Mouse (Mus musculus): ENCODE data around the gene Babam2. TPM values are rescaled to one million over a fixed set of nuclear protein-coding genes. Genes with fewer than 3 reads are reported as not detected.
"Not testable (repeated sequence)": the region's sequence is repeated elsewhere in the genome, so short reads cannot be mapped to it uniquely, and the experiment has no call there.

The Babam2 gene
- polyA plus RNA-seq, 1 experiment from 2014 or later = 35.7 TPM

DNA sequence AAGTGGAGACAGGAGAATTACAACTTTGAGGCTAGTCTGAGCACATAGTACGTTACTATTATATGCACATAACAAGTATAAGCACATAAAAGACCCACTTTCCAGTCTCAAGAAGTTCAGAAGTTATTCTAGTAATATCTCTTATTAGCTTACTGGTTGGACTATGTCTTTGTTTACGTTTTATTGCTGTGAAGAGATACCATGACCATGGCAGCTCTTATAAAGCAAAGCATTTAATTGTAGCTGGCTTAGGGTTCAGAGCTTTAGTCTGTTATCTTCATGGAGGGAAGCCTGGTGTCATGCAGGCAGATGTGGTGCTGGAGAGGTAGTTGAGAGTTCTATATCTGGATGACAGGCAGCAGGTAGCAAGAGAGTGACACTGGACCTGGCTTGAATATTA is 68.3 kb downstream of the Babam2 start:
- 92% methylated on average over 2 of the region's 2 CpGs for WGBS
- no peaks in the 10 kb centered on the region for H3K36me3 ChIP-seq

DNA sequence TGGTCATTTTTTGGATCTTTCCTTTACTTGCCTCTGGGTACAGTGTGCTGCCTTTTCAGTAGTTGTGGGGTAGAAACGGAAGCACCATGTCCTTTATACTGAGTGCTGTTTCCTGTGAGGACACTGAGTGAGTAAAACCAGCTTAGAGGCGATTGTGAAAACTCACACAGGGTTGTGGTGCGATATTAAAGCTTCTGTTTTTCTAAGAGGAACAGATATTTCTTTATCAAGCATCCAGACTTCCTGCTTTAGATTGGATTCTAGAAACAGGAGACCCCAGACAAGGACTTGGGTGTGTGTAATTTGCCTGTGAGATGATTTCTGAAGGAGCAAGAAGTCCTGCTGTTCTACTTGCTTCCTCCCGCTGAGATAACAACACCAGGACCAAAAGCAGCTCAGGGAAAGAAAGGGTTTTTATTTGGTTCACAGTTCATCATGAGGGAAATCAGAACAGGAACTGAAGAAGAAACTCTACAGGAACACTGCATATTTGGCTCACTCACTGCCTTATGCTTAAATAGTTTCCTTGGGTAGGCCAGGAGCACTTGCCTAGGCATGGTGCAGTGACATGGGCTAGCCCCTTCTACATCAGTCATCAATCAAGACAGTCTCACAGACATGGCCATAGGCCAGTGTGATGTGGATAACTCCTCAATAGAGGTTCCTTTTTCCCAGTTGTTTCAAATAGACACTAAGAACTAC is 69.5 kb downstream of the Babam2 start:
- WGBS = 65% methylated on average over 4 of the region's 4 CpGs
- no peak for DNase-seq (ENCODE audit: low spot score)
- H3K36me3 ChIP-seq = no peaks in the 10 kb centered on the region
- H3K4me1 ChIP-seq = no peaks in the 10 kb centered on the region; the same call in 1 of the 2 replicates
- no peaks in the 10 kb centered on the region for H3K27me3 ChIP-seq (ENCODE audit: low read depth, poor library complexity, severe bottlenecking)
- no peak overlapping the region for H3K4me3 ChIP-seq
- no peak overlapping the region for H3K27ac ChIP-seq
- H3K9me3 ChIP-seq (replicated peaks) = no peaks in the 10 kb centered on the region

More for the DNA sequence above, 68.3 kb downstream of the Babam2 start:
- H3K27ac ChIP-seq = no peak overlapping the region
- H3K4me3 ChIP-seq = no peak overlapping the region
- no peaks in the 10 kb centered on the region for H3K27me3 ChIP-seq (ENCODE audit: low read depth, poor library complexity, severe bottlenecking)
- no peaks in the 10 kb centered on the region for H3K9me3 ChIP-seq (replicated peaks)
- DNase-seq (ENCODE audit: low spot score) = no peak
- no peaks in the 10 kb centered on the region; the same call in 1 of the 2 replicates for H3K4me1 ChIP-seq

DNA sequence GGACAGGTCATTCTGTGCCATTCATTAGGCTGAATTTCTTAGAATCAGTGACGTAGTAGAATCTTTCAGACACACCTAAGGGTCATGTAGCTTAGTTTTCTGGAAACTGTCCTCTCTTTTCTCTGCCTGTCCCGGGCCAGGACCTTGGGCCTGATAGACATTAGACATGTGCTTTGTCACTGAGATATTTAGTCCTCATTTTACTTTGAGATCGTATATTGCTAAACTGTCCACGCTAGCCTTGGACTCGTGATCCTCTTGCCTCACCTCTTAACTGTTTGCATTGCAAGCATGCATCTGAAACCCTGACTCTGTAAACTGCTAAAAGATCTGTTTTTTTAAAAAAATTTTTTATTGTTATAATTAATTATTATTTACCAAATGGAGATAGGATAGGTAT is 74.0 kb downstream of the Babam2 start:
- no peaks in the 10 kb centered on the region; the same call in 1 of the 2 replicates for H3K4me1 ChIP-seq
- H3K27me3 ChIP-seq (ENCODE audit: low read depth, poor library complexity, severe bottlenecking) = no peaks in the 10 kb centered on the region
- WGBS = 93% methylated on average over 5 of the region's 5 CpGs
- no peaks in the 10 kb centered on the region for H3K9me3 ChIP-seq (replicated peaks)
- no peaks in the 10 kb centered on the region for H3K36me3 ChIP-seq
- DNase-seq (ENCODE audit: low spot score) = no peak
- H3K4me3 ChIP-seq = no peak overlapping the region
- H3K27ac ChIP-seq = no peak overlapping the region

DNA sequence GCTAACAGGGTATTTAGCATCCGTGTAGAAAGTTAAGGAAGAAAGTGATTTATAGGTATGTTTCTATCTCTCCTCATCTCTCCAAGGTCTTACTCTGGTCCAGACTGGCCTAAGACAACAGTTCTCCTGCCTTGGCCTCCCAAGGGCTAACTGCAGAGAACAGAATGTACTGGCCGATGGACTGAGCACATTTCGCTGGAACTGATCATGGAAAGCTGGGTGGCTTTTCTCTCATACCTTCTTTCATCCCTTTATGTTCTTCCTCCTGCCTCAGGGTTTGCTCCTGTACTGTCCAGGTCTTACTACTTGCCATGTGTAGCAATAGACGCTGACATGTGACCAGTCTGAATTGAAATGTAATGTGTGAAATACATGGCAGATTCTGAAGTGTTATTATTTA is 74.4 kb downstream of the Babam2 start:
- Histone ChIP-seq H3K9me3 (replicated peaks) (no peaks in the 10 kb centered on the region), H3K36me3 (no peaks in the 10 kb centered on the region), H3K4me1 (no peaks in the 10 kb centered on the region; the same call in 1 of the 2 replicates), H3K4me3 (no peak overlapping the region), H3K27me3 (ENCODE audit: low read depth, poor library complexity, severe bottlenecking) (no peaks in the 10 kb centered on the region), H3K27ac (no peak overlapping the region)
- WGBS = 95% methylated on average over 4 of the region's 4 CpGs
- DNase-seq (ENCODE audit: low spot score) = no peak

DNA sequence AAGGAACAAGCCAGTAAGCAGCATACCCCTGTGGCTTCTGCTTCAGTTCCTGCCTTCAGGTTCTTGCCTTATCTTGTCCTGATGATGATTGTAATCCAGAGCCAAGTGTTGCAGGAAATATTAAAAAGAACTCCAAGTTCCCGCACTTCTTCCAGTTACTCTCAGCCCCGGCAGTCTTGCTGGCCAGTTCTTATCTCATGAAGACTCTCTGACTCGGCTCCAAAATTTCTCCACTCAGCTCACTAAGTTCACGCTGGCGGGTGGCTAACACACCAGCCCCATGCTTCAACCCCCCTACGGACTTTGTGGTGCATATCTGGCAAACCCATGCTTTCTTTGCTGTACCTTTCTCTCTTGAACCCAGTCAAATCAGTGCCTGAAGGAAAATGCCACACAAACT is 77.5 kb downstream of the Babam2 start:
- WGBS = 94% methylated on average over 6 of the region's 6 CpGs
- H3K36me3 ChIP-seq = no peaks in the 10 kb centered on the region
- no peak for DNase-seq (ENCODE audit: low spot score)
- no peaks in the 10 kb centered on the region for H3K9me3 ChIP-seq (replicated peaks)
- H3K27ac ChIP-seq = no peak overlapping the region
- H3K27me3 ChIP-seq (ENCODE audit: low read depth, poor library complexity, severe bottlenecking) = no peaks in the 10 kb centered on the region
- no peak overlapping the region for H3K4me3 ChIP-seq
- no peaks in the 10 kb centered on the region for H3K4me1 ChIP-seq

DNA sequence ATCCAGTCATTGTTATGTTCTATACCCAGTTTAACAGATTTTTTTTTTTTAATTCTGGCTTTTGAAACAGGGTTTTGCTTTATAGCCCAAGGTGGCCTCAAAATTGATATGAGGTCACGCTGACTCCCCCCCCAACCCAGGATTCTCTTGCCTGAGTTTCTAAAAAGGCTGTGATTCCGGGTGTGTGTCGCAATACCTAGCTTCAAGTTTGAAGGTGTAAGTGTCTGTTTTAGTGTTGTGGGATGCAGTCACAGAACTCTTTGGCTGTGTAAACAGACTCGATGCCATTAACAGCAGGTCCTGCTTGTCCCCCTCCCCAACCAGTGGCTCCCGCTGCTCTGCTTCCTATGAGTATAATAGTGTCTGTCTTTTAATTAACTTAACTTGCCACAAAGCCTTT is 84.1 kb downstream of the Babam2 start:
- Histone ChIP-seq H3K4me1 (peaks cover 15% of the 10 kb centered on the region), H3K9me3 (replicated peaks) (no peaks in the 10 kb centered on the region), H3K36me3 (no peaks in the 10 kb centered on the region), H3K4me3 (no peak overlapping the region), H3K27me3 (ENCODE audit: low read depth, poor library complexity, severe bottlenecking) (no peaks in the 10 kb centered on the region), H3K27ac (no peak overlapping the region)
- WGBS = 87% methylated on average over 5 of the region's 5 CpGs
- no peak for DNase-seq (ENCODE audit: low spot score)

DNA sequence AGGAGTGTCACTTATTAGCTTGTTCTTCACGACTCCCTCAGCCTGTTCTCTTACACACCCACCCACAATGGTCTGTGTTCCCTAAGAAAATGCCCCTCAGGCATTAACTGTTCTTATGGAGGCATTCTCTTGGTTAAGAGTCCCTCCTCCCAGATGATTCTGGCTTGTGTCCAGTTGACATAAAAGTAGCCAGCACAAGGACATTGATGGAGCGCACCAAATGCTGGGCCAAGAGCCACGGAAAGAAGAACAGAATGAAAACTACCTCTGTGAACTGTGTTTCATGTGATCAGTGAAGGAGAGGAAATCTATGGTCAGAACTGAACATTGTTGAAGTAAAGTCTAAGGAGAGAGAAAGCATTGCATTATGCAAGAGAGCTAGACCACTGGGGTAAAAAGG is 89.7 kb downstream of the Babam2 start:
- 86% methylated on average over 3 of the region's 3 CpGs for WGBS

DNA sequence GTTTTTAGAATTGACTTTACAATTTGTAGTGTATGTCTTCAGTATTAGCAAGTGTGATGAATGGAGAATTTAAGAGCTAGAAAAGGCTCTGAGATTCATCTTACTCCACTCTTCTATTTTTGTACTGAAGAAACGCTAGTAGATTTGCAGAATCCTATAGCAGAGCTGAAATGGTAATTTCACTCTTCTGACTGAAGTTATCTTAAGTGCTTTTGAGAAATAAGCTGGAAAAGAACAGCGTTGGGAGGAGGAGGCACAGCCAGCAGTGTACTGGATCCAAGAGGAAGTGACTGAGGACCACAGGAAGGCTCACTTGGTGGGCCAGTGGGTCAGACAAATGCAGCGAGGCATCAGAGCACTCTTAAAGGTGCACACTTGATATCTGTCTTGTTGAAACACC is 90.1 kb downstream of the Babam2 start:
- Histone ChIP-seq H3K36me3 (no peaks in the 10 kb centered on the region), H3K27me3 (ENCODE audit: low read depth, poor library complexity, severe bottlenecking) (no peaks in the 10 kb centered on the region), H3K4me3 (no peak overlapping the region), H3K4me1 (peaks cover 15% of the 10 kb centered on the region), H3K27ac (no peak overlapping the region), H3K9me3 (replicated peaks) (no peaks in the 10 kb centered on the region)
- WGBS = 86% methylated on average over 3 of the region's 3 CpGs
- DNase-seq (ENCODE audit: low spot score) = no peak

More for the DNA sequence above, 89.7 kb downstream of the Babam2 start:
- Histone ChIP-seq H3K4me3 (no peak overlapping the region), H3K27me3 (ENCODE audit: low read depth, poor library complexity, severe bottlenecking) (no peaks in the 10 kb centered on the region), H3K36me3 (no peaks in the 10 kb centered on the region), H3K27ac (no peak overlapping the region), H3K4me1 (peaks cover 15% of the 10 kb centered on the region), H3K9me3 (replicated peaks) (no peaks in the 10 kb centered on the region)
- no peak for DNase-seq (ENCODE audit: low spot score)

DNA sequence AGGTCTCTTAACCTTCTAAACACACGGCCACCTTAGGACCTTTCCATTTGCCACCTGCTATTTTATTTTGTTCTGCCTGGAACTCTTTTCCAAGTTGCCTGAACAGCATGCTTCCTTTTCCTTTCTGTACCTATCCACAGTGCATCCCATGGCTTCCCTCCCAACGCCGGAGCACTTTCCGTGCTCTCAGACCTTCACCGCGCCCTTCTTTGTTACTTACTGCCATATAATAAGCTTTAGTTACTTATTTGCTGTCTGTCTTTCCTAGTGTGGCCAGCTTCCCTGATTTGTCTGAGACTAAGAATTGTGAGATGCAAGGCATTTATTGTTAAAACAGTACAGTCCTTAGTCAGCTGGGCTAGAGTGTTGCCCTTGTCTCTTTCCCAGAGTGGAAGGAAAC is 94.9 kb downstream of the Babam2 start:
- no peaks in the 10 kb centered on the region for H3K27me3 ChIP-seq (ENCODE audit: low read depth, poor library complexity, severe bottlenecking)
- no peak for DNase-seq (ENCODE audit: low spot score)
- no peak overlapping the region for H3K27ac ChIP-seq
- H3K4me3 ChIP-seq = no peak overlapping the region
- no peaks in the 10 kb centered on the region for H3K4me1 ChIP-seq
- WGBS = 91% methylated on average over 6 of the region's 6 CpGs
- no peaks in the 10 kb centered on the region for H3K36me3 ChIP-seq
- H3K9me3 ChIP-seq (replicated peaks) = no peaks in the 10 kb centered on the region

DNA sequence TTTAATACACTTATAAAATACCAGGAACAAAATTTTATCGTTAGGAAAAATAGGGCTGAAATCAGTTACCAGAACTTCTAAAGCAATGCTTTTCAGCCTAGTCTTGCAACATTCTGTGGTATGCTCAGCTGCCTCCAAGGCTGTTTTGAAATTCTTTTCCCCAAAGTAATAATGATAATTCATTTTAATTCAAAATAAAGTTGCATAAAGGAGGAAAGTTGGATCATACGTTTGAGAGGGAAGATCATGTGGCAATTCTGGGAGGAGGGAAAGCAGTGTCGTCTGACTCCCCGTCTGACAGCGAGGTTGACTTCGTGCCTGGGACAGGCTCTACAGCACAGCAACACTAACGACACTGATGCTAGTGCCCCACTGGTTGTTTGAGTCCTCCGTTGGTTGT is 95.4 kb downstream of the Babam2 start:
- Histone ChIP-seq H3K27ac (no peak overlapping the region), H3K4me1 (no peaks in the 10 kb centered on the region), H3K4me3 (no peak overlapping the region), H3K27me3 (ENCODE audit: low read depth, poor library complexity, severe bottlenecking) (no peaks in the 10 kb centered on the region), H3K36me3 (no peaks in the 10 kb centered on the region), H3K9me3 (replicated peaks) (no peaks in the 10 kb centered on the region)
- DNase-seq (ENCODE audit: low spot score) = no peak
- WGBS = 85% methylated on average over 8 of the region's 8 CpGs

DNA sequence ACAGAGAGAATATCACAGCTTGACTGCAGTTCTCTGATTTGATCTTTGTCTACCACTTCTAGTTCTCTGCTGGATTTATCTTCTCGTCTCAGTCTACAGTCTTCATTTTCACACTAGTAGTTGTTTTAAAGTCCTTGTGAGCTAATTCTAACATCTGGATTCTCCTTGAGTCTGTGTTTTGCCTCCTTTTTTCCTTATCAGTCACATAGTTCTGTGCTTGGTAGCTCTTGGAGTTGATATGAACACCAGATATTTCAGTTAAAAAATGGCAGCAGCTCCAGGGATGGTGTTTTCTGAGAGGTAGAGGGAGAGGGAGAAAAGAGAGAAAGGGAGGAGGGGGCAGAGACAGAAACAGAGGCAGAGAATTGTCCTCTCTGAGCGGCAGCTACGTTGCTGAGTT is 97.9 kb downstream of the Babam2 start:
- H3K4me3 ChIP-seq = no peak overlapping the region
- DNase-seq (ENCODE audit: low spot score) = no peak
- no peaks in the 10 kb centered on the region for H3K4me1 ChIP-seq
- WGBS = 85% methylated on average over 3 of the region's 3 CpGs
- H3K36me3 ChIP-seq = no peaks in the 10 kb centered on the region
- no peaks in the 10 kb centered on the region for H3K27me3 ChIP-seq (ENCODE audit: low read depth, poor library complexity, severe bottlenecking)
- H3K27ac ChIP-seq = no peak overlapping the region
- no peaks in the 10 kb centered on the region for H3K9me3 ChIP-seq (replicated peaks)

DNA sequence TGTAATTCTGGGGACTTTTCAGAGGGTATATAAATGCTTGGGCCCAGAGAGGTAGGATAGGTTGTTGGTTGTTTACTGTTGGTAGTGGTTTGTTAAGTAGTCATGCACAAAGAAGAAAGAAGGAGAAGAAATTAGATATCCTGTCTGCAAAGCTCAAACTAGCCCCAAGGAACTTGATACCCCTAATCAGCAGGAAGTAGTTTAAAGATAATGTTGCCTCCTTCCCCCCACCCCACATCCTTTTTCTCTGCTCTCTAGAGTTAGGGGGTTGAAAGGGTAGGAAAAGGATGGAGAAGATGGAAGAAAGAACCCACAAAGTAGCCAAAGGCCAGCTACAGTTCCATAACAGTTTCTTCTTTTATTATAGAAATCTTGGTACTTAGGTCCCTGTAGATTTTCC is 99.5 kb downstream of the Babam2 start:
- no peak for DNase-seq (ENCODE audit: low spot score)
- Histone ChIP-seq H3K27ac (no peak overlapping the region), H3K4me3 (no peak overlapping the region), H3K9me3 (replicated peaks) (no peaks in the 10 kb centered on the region), H3K27me3 (ENCODE audit: low read depth, poor library complexity, severe bottlenecking) (no peaks in the 10 kb centered on the region), H3K36me3 (no peaks in the 10 kb centered on the region), H3K4me1 (no peaks in the 10 kb centered on the region)

DNA sequence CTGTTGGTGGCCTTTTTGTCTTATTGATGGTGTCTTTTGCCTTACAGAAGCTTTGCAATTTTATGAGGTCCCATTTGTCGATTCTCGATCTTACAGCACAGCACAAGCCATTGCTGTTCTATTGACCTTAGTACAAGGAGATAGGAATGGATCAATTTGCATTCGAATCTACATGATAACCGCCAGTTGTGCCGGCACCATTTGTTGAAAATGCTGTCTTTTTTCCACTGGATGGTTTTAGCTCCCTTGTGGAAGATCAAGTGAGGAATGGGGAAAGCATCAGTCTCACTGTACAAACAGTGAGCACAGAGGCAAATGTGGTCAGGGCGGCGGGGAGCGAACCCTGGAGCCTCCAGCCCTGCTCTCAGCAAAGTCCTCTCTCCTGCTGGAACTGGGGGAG is 106.7 kb downstream of the Babam2 start:
- not testable (repeated sequence) for H3K9me3 ChIP-seq (replicated peaks); H3K4me1 ChIP-seq; DNase-seq (ENCODE audit: low spot score); H3K27me3 ChIP-seq (ENCODE audit: low read depth, poor library complexity, severe bottlenecking); H3K4me3 ChIP-seq; H3K27ac ChIP-seq; H3K36me3 ChIP-seq
- 91% methylated on average over 8 of the region's 8 CpGs for WGBS

DNA sequence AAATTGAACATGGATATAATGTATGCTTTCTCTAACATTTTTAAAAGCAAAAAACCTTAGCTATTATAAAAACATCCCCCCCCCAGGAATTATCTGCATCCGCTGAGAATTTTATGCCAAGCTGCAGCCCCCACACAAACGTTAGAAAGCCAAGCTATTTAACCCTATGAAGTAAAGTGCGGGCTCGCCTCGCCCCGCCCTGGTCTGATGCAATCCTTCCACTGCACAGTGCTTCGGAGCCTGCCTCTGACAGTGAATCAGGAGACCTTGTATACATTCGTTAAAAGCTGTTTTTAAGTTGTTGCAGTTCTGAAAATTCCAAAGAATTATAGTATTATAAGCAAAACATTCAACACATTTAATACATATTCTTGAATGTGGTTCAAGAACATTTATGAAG is 107.3 kb downstream of the Babam2 start:
- DNase-seq (ENCODE audit: low spot score) = no peak
- WGBS = 52% methylated on average over 8 of the region's 8 CpGs

More for the DNA sequence above, 107.3 kb downstream of the Babam2 start:
- Histone ChIP-seq H3K27me3 (ENCODE audit: low read depth, poor library complexity, severe bottlenecking) (no peaks in the 10 kb centered on the region), H3K36me3 (no peaks in the 10 kb centered on the region), H3K9me3 (replicated peaks) (no peaks in the 10 kb centered on the region), H3K27ac (no peak overlapping the region), H3K4me1 (peaks cover 4% of the 10 kb centered on the region; the same call in 1 of the 2 replicates), H3K4me3 (no peak overlapping the region)

Data from limb, embryonic 10.5 days (tissue).